ENCODE assay signal across 8 mouse cellular contexts in the genomic region with DNA sequence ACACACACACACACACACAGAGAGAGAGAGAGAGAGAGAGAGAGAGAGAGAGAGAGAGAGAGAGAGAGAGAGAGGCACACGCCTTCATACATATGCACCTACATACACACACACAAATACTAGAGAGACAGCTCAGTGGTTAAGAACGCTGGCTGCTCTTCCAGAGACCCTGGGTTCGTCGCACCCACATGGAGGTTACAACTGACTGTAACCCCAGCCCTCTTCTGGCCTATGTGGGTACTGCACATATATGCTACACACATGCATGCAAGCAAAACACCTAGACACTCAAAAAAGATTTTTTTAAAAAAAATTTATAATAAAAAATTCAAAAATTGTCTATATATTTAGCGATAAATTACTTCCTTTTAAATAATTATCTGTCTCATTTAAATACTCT. TPM values are rescaled to one million over a fixed set of nuclear protein-coding genes. Genes with fewer than 3 reads are reported as not detected.
DNase-seq lines count a peak whose midpoint lies in the region; ATAC-seq and TF ChIP-seq lines count a peak whose summit lies in the region.

No protein-coding gene starts in this region.

- no peaks in the 10 kb centered on the region for H3K36me3 ChIP-seq in E14TG2a.4 (ENCODE audit: insufficient read depth, low read length)

- TF ChIP-seq POLR2A in brain, embryonic 14.5 days (IDR thresholded peaks at IDR 0.05; ENCODE audit: borderline replicate concordance, extremely low read depth, insufficient read depth, insufficient read length, poor library complexity, severe bottlenecking) = no peak

- no peak overlapping the region for H3K4me3 ChIP-seq in E14TG2a.4 (replicated peaks; ENCODE audit: low read length)

- peak; percentile 13 for DNase-seq in kidney, adult 18-20 months
- DNase-seq in kidney, adult 11 months = no peak
- no peak for DNase-seq in brain, embryonic 14.5 days (ENCODE audit: low read depth)
- DNase-seq in MN1 (ENCODE audit: low spot score) = no peak
- DNase-seq in layer of hippocampus, adult 9-10 months (ENCODE audit: low spot score) = no peak
- no peak for DNase-seq in layer of hippocampus, postnatal 14 days (ENCODE audit: low spot score in 2 of 2)

- H3K9me3 ChIP-seq in E14TG2a.4 (ENCODE audit: low read length) = no peaks in the 10 kb centered on the region

- TF ChIP-seq CTCF in E14TG2a.4 (conservative IDR thresholded peaks at IDR 0.05; ENCODE audit: low read length) = peak; percentile 60
- peak; percentile 38; the same call in 1 of the 2 replicates for TF ChIP-seq CTCF in brain, embryonic 14.5 days (IDR thresholded peaks at IDR 0.05; ENCODE audit: borderline replicate concordance, extremely low read depth, insufficient read depth, insufficient read length)

- peak; percentile 91 for ATAC-seq in megakaryocyte progenitor cell, adult 5-6 weeks (replicated peaks; ENCODE audit: poor library complexity)

- H3K4me1 ChIP-seq in E14TG2a.4 (replicated peaks; ENCODE audit: low read depth, low read length) = no peaks in the 10 kb centered on the region

- no peaks in the 10 kb centered on the region for H3K27me3 ChIP-seq in E14TG2a.4 (ENCODE audit: insufficient read depth, low read length)

RNA-seq across cellular contexts. Expression of gene Abcc9, which starts 43.1 kb away (rescaled TPM):
- polyA plus RNA-seq in brain, embryonic 14.5 days (2012; rRNA removed) = 4.4 and 8.0 TPM in 2 replicates
- not detected in 2 replicates for total RNA-seq in megakaryocyte progenitor cell, adult 5-6 weeks (2015)
- total RNA-seq in megakaryocyte progenitor cell, adult 5-6 weeks (2017) = not detected in 2 replicates
- total RNA-seq in layer of hippocampus, postnatal 14 days (2021) = 1 to 10 TPM; 7.1 to 8.1 TPM

Comparison
In these comparisons a context has a peak if more than half of its experiments do, and no peak if none do; other contexts are left out.
1. RNA of gene Abcc9, which starts 43.1 kb away (total RNA-seq): 7.1 to 8.1 TPM in layer of hippocampus, postnatal 14 days; not detected in megakaryocyte progenitor cell, adult 5-6 weeks; every median in the first group is over 4 times any median in the second.